Mouse (Mus musculus): Measurements from ENCODE around the gene Olfr1028. TPM values are rescaled to one million over a fixed set of nuclear protein-coding genes. Genes with fewer than 3 reads are reported as not detected.
A peak's percentile ranks its signal among the peaks of the same experiment; 100 is the strongest.

Gene Olfr1028
- polyA plus RNA-seq (2014; fragmentation: Nextera tagmentation; extraction: Ambion mirVana), result not detected in 2 replicates

- Histone ChIP-seq H3K9ac (ENCODE audit: low read length) (no peak within 1 kb of the TSS), H3K36me3 (ENCODE audit: control insufficient read depth, insufficient read depth, low read length) (no peaks in the 10 kb centered on the region), H3K9me3 (replicated peaks; ENCODE audit: control insufficient read depth, low read length) (no peaks in the 10 kb centered on the region), H3K4me2 (ENCODE audit: low read length) (no peak within 1 kb of the TSS), H3K27ac (ENCODE audit: low read depth, low read length) (no peak within 1 kb of the TSS), H3K27me3 (replicated peaks; ENCODE audit: control insufficient read depth, insufficient read depth, low read length) (no peaks in the 10 kb centered on the region), H3K4me3 (ENCODE audit: low read depth, low read length) (no peak within 1 kb of the TSS), H3K4me1 (ENCODE audit: control insufficient read depth, insufficient read depth, low read length) (no peaks in the 10 kb centered on the region)
- 67% methylated on average over 1 of the region's 1 CpGs for WGBS
- no peak for ATAC-seq
- DNase-seq (ENCODE audit: low spot score), result no peak
Measured at GRCm38 (mm10) chr2:85950137-85950536, at the start of gene Olfr1028. Olfr1028 (plus strand) TSS chr2:85950437.

- ATAC-seq, result no peak
- 84% methylated on average over 3 of the region's 3 CpGs for WGBS
- Histone ChIP-seq H3K9ac (ENCODE audit: low read length) (no peak within 1 kb of the TSS), H3K9me3 (replicated peaks; ENCODE audit: control insufficient read depth, low read length) (no peaks in the 10 kb centered on the region), H3K27me3 (replicated peaks; ENCODE audit: control insufficient read depth, insufficient read depth, low read length) (no peaks in the 10 kb centered on the region), H3K36me3 (ENCODE audit: control insufficient read depth, insufficient read depth, low read length) (no peaks in the 10 kb centered on the region), H3K4me3 (ENCODE audit: low read depth, low read length) (no peak within 1 kb of the TSS), H3K27ac (ENCODE audit: low read depth, low read length) (no peak within 1 kb of the TSS), H3K4me2 (ENCODE audit: low read length) (no peak within 1 kb of the TSS), H3K4me1 (ENCODE audit: control insufficient read depth, insufficient read depth, low read length) (no peaks in the 10 kb centered on the region)
- DNase-seq (ENCODE audit: low spot score), result no peak
Measured at GRCm38 (mm10) chr2:85904952-85905351, 45.3 kb upstream of the Olfr1028 start, which contains the start of gene Olfr1024. Olfr1024 (minus strand) TSS chr2:85905052.

- H3K27me3 ChIP-seq (replicated peaks; ENCODE audit: control insufficient read depth, insufficient read depth, low read length), result no peaks in the 10 kb centered on the region
- ATAC-seq, result peak; percentile 46
- H3K9me3 ChIP-seq (replicated peaks; ENCODE audit: control insufficient read depth, low read length), result no peaks in the 10 kb centered on the region
- H3K4me1 ChIP-seq (ENCODE audit: control insufficient read depth, insufficient read depth, low read length), result no peaks in the 10 kb centered on the region
- H3K27ac ChIP-seq (ENCODE audit: low read depth, low read length), result no peak overlapping the region
- no peak overlapping the region for H3K4me3 ChIP-seq (ENCODE audit: low read depth, low read length)
- H3K4me2 ChIP-seq (ENCODE audit: low read length), result no peak overlapping the region
- DNase-seq (ENCODE audit: low spot score), result peak; percentile 4
- no peaks in the 10 kb centered on the region for H3K36me3 ChIP-seq (ENCODE audit: control insufficient read depth, insufficient read depth, low read length)
- no peak overlapping the region for H3K9ac ChIP-seq (ENCODE audit: low read length)
Measured at GRCm38 (mm10) chr2:85913197-85913596, 37.0 kb upstream of the Olfr1028 start.

GRCm38 (mm10) chr2:85914893-85915292 is 35.3 kb upstream of the Olfr1028 start, which contains the start of gene Olfr1025-ps1:
Olfr1025-ps1 (plus strand) TSS chr2:85915193.
- no peak within 1 kb of the TSS for H3K9ac ChIP-seq (ENCODE audit: low read length)
- H3K4me1 ChIP-seq (ENCODE audit: control insufficient read depth, insufficient read depth, low read length), result no peaks in the 10 kb centered on the region
- WGBS, result 48% methylated on average over 1 of the region's 1 CpGs
- no peaks in the 10 kb centered on the region for H3K27me3 ChIP-seq (replicated peaks; ENCODE audit: control insufficient read depth, insufficient read depth, low read length)
- ATAC-seq (no peak), DNase-seq (ENCODE audit: low spot score) (no peak)
- no peaks in the 10 kb centered on the region for H3K9me3 ChIP-seq (replicated peaks; ENCODE audit: control insufficient read depth, low read length)
- H3K4me2 ChIP-seq (ENCODE audit: low read length), result no peak within 1 kb of the TSS
- H3K4me3 ChIP-seq (ENCODE audit: low read depth, low read length), result no peak within 1 kb of the TSS
- no peaks in the 10 kb centered on the region for H3K36me3 ChIP-seq (ENCODE audit: control insufficient read depth, insufficient read depth, low read length)
- H3K27ac ChIP-seq (ENCODE audit: low read depth, low read length), result no peak within 1 kb of the TSS

GRCm38 (mm10) chr2:85921258-85921657 is 29.0 kb upstream of the Olfr1028 start, which contains the start of gene Olfr1026:
Olfr1026 (plus strand) TSS chr2:85921558.
- Histone ChIP-seq H3K27me3 (replicated peaks; ENCODE audit: control insufficient read depth, insufficient read depth, low read length) (no peaks in the 10 kb centered on the region), H3K4me2 (ENCODE audit: low read length) (no peak within 1 kb of the TSS), H3K27ac (ENCODE audit: low read depth, low read length) (no peak within 1 kb of the TSS), H3K9me3 (replicated peaks; ENCODE audit: control insufficient read depth, low read length) (no peaks in the 10 kb centered on the region), H3K4me1 (ENCODE audit: control insufficient read depth, insufficient read depth, low read length) (no peaks in the 10 kb centered on the region), H3K4me3 (ENCODE audit: low read depth, low read length) (no peak within 1 kb of the TSS), H3K9ac (ENCODE audit: low read length) (no peak within 1 kb of the TSS), H3K36me3 (ENCODE audit: control insufficient read depth, insufficient read depth, low read length) (no peaks in the 10 kb centered on the region)
- 94% methylated on average over 3 of the region's 3 CpGs for WGBS
- DNase-seq (ENCODE audit: low spot score), result no peak
- ATAC-seq, result no peak

GRCm38 (mm10) chr2:85973595-85973994 is 23.4 kb downstream of the Olfr1028 start, which contains the start of gene Olfr1029:
Olfr1029 (plus strand) TSS chr2:85973895.
- no peaks in the 10 kb centered on the region for H3K36me3 ChIP-seq (ENCODE audit: control insufficient read depth, insufficient read depth, low read length)
- ATAC-seq (no peak), DNase-seq (ENCODE audit: low spot score) (no peak)
- no peak within 1 kb of the TSS for H3K4me3 ChIP-seq (ENCODE audit: low read depth, low read length)
- H3K9me3 ChIP-seq (replicated peaks; ENCODE audit: control insufficient read depth, low read length), result no peaks in the 10 kb centered on the region
- no peaks in the 10 kb centered on the region for H3K27me3 ChIP-seq (replicated peaks; ENCODE audit: control insufficient read depth, insufficient read depth, low read length)
- H3K27ac ChIP-seq (ENCODE audit: low read depth, low read length), result no peak within 1 kb of the TSS
- 87% methylated on average over 2 of the region's 2 CpGs for WGBS
- H3K4me2 ChIP-seq (ENCODE audit: low read length), result no peak within 1 kb of the TSS
- no peaks in the 10 kb centered on the region for H3K4me1 ChIP-seq (ENCODE audit: control insufficient read depth, insufficient read depth, low read length)
- no peak within 1 kb of the TSS for H3K9ac ChIP-seq (ENCODE audit: low read length)

- Histone ChIP-seq H3K27me3 (replicated peaks; ENCODE audit: control insufficient read depth, insufficient read depth, low read length) (no peaks in the 10 kb centered on the region), H3K9me3 (replicated peaks; ENCODE audit: control insufficient read depth, low read length) (no peaks in the 10 kb centered on the region), H3K4me3 (ENCODE audit: low read depth, low read length) (no peak within 1 kb of the TSS), H3K27ac (ENCODE audit: low read depth, low read length) (no peak within 1 kb of the TSS), H3K9ac (ENCODE audit: low read length) (no peak within 1 kb of the TSS), H3K4me2 (ENCODE audit: low read length) (no peak within 1 kb of the TSS), H3K4me1 (ENCODE audit: control insufficient read depth, insufficient read depth, low read length) (no peaks in the 10 kb centered on the region), H3K36me3 (ENCODE audit: control insufficient read depth, insufficient read depth, low read length) (no peaks in the 10 kb centered on the region)
- 78% methylated on average over 1 of the region's 1 CpGs for WGBS
- ATAC-seq (no peak), DNase-seq (ENCODE audit: low spot score) (no peak)
Measured at GRCm38 (mm10) chr2:85978976-85979375, 28.7 kb downstream of the Olfr1028 start, which contains the start of gene Olfr1030. Olfr1030 (plus strand) TSS chr2:85979276.

GRCm38 (mm10) chr2:85990004-85990403 is 39.8 kb downstream of the Olfr1028 start, which contains the start of gene Olfr1031:
Olfr1031 (plus strand) TSS chr2:85990304.
- H3K4me3 ChIP-seq (ENCODE audit: low read depth, low read length), result no peak within 1 kb of the TSS
- no peak within 1 kb of the TSS for H3K9ac ChIP-seq (ENCODE audit: low read length)
- H3K9me3 ChIP-seq (replicated peaks; ENCODE audit: control insufficient read depth, low read length), result no peaks in the 10 kb centered on the region
- 57% methylated on average over 3 of the region's 3 CpGs for WGBS
- no peak within 1 kb of the TSS for H3K4me2 ChIP-seq (ENCODE audit: low read length)
- H3K36me3 ChIP-seq (ENCODE audit: control insufficient read depth, insufficient read depth, low read length), result no peaks in the 10 kb centered on the region
- ATAC-seq (no peak), DNase-seq (ENCODE audit: low spot score) (no peak)
- H3K4me1 ChIP-seq (ENCODE audit: control insufficient read depth, insufficient read depth, low read length), result no peaks in the 10 kb centered on the region
- H3K27ac ChIP-seq (ENCODE audit: low read depth, low read length), result no peak within 1 kb of the TSS
- no peaks in the 10 kb centered on the region for H3K27me3 ChIP-seq (replicated peaks; ENCODE audit: control insufficient read depth, insufficient read depth, low read length)

Data from forebrain, embryonic 14.5 days (tissue).